Mouse (Mus musculus) B cell, adult 67 days (primary cell): ENCODE measurements around the gene Dand5. TPM values are rescaled to one million over a fixed set of nuclear protein-coding genes. Genes with fewer than 3 reads are reported as not detected.

ENCODE experiments used
- total RNA-seq, 2 experiments: library from RNA; stranded (reverse); gene quantifications; 4 replicates each; pipeline ENCODE4 v1.2.4; 2023

Dand5 gene
- 1 to 10 TPM; 3.7 TPM for total RNA-seq

DNA sequence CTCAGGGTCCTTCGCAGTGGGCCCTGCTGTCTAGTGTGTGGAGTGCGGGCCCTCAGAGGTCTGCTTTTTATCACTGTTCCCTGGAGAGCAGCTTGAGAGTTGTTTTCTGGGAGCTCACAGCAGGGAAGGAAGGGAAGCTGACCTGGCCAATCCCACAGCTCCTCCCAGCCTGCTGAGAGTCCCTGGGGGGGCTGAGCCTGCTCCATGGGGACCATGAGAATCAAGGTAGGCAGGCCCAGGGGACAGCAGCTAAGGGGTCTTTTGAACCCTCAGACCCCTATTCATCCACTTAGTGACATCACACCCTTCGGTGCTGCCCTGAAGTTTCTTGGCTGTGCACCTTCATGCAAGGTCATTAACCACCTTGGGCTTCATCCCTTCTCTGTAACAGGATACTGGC, at the start of gene Dand5:
TSS of gene Dand5 (minus strand) at position 101 of the 400 bp plus-strand sequence.

DNA sequence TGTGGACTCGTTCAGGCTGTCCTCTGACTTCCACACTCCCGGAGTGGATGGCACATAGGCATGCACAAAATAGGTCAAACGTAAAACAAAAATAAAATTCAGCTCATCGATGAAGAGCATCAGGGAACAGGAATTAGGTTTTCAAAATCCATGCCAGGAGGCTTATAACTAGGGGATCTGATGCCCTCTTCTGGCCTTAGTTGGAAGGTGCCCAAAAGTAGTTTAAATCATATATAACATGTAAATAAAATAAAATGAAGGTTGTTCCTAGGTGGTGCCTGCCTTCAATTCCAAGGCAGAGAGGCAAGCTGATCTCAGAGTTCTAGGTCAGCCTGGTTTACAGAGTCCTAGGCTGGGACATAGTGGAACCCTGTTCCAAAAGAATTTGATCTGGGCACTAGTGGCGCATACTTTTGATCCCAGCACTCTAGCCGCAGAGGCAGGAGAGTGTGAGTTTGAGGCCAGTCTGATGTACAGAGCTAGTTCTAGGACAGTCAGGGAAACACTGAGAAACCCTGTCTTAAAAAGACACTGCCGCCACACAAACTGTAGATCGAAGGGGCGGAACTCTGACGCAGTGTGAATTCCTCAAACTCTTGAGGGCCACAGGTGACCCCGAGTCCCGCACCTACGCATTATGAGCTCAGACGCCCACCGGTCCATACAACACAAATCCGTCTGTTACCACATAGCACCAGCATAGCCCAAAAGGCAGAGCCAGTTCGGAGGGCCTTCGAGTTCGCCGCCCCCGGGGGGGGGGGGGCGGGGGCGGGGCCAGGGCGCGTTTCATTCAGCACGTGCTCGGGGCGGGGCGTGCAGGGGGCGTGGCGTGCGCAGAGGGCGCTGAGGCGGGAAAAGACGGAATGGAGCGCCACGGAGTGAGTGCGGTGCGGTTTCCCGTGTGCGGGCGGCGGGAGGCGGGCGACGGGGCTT, 49.0 kb upstream of the Dand5 start, which contains the start of gene Syce2:
TSS of gene Syce2 (plus strand) at position 736 of the 933 bp plus-strand sequence.

DNA sequence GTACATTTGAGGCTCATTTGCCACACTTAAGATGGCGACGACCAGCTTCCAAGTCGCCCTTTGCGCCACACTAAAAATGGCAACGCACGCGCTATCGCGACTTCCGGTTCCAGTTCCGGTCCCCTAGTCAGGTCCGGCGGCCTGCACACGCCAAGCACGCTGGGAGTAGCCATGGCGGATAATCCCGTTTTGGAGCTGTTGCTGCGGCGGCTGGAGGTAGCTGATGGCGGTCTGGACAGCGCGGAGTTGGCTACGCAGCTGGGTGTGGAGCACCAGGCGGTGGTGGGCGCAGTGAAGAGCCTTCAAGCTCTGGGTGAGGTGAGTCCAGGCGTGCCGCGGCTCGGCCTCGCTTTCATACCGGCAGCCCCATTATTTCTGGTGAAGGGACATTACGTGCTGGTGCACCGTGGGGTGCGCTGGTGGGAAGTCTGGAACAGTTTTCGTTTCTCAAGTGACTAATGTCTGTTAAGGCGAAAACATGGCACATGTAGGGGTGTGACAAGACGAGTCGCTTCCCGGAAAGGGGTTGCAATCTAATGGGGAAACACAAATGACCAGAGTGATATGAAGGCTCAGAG, 34.3 kb upstream of the Dand5 start, which contains the start of gene Farsa:
TSS of gene Farsa (plus strand) at position 126 of the 578 bp plus-strand sequence.

DNA sequence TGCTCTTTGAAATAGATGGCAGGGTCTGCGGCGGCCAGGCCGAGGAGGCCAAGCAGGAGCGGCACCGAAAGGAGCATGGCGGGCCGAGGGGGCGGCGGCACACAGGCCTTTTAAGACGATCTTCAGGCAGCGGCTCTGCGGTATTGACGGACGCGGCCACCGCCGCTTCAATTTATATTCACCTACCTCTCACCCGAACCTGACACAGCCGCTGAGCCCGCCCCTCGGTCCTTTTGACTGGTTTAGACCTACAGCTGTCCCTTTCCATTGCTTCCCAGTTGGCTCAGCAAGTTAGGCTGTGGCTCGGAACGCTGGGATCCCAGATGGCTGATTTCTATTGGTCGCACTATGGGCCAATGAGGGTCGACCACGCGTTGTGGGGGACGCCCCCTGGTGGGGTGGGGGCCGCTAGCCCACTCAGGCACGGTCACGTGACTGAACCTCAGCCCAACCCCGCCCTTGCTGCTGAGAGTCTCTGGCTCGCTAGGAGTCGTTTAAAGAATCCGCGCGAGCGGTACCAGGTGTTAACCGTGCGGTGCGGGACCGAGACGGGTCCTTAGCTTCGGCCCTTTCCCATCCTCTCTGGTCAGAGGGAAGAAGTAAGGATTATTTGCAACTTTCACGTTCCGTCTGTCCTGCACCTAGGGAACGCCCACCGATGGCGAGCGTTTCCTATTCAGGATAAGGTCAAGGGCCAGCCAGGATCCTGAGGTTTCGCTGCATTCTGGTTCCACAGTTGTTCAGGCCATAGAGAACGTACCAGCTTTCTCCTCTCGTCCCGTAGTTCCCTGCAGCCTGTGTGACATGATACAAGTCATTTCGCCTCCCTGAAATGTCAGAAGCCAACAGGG, 24.3 kb upstream of the Dand5 start, which contains the start of gene Calr:
TSS of gene Calr (minus strand) at position 213 of the 851 bp plus-strand sequence.

DNA sequence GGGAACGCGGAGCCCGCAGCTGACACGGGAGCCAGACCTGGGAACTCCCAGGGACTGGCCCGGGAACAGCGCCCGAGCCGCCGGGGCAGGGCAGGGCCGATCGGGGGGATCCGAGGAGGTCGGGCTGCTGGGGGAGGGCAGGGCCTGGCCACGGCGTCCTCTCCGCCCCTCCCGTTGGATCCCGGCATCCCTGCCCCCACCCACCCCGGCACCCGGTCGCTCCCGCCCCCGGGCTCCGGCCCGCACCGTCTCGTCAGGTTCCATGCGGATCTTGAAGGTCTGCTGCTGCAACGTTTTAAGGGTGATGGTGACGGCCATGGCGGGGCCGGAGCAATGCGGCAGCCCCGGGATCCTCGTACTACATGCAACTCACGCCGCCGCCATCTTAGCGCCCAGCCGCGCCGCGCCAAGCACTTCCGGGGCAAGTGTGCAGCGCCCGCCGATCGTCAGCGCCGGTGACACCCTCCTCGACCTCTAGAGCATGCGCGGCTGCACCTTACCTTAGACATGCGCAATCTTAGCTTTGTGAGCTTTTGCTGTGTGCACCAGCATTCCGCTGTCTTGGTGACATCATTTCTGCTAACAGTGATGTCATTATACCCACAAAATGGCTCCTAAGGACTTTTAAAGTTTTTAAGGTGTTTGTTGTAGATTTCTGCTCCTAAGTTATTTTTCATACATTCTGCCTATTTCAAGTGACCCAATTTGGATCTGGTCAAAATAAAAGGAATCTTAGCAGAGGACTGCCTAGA, 17.8 kb upstream of the Dand5 start, which contains the start of gene Rad23a:
TSS of gene Rad23a (minus strand) at position 418 of the 752 bp plus-strand sequence.

DNA sequence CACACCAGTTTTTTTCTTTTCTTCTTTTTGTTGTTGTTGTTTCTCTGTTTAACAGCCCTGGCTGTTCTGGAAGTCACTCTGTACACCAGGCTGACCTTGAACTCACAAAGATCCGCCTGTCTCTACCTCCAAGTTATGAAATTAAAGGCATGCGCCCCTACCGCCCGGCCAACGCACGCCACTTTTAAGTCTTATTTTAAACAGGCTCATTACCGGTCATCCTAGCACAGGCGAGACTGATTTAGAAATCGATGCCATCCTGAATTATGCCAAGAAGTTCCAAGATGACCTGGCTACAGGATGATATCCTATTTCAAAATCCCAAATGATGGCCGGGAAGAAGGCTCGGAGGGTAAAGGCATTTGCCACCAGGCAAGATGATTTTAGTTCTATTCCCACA, 8.9 kb upstream of the Dand5 start, which contains the start of gene Gadd45gip1:
TSS of gene Gadd45gip1 (plus strand) at position 33 of the 400 bp plus-strand sequence.

DNA sequence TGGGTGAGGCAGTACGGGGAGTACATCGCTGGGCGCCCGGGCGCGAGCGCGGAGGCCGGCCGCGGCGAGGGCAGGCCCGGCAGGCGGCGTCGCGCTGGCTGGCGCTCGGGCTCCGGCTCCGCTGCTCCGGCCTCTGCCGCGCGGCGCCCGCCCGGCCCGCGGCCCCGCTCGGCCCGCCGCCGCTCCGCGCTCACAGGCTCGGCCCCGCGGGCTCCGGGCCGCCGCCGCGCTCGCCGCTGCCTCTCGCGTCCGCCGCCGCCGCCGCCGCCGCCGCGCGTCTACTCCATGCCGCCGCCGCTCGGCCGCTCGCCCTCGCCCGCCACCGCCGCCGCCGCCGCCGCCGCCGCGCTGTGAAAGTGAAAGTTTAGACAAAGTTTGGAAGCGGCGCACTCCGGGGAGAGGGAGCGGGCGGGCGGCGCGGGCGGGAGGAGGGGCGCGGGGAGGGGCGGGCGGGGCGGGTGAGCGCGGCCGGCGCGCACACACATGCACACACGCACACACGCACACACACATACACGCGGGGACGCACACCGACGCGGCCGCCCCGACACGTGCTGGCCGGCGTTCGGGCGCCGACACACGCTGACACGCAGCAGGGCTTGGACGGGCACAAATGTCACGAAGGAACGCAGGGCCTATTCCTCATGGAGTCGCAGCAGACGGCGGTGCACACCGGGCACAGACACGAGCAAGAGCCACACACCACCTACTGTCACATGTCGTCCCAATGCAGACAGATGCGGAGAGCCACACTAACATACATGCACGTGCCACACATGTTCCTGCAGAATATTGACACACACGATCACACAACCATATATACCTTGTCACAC, 22.4 kb downstream of the Dand5 start, which contains the start of gene Nfix:
TSS of gene Nfix (minus strand) at position 346 of the 833 bp plus-strand sequence.

Other genes with a start within 250 kb of the Dand5 start
- gene Ier2, start 160.0 kb downstream of the Dand5 start, total RNA-seq, result 100 to 1,000 TPM; 226 to 246 TPM
- 100 to 1,000 TPM; 187 to 197 TPM for gene Trmt1, start 136.5 kb downstream of the Dand5 start, total RNA-seq
- gene Nacc1, start 135.0 kb downstream of the Dand5 start, total RNA-seq, result 10 to 100 TPM; 60.9 to 61.2 TPM
- gene Lyl1, start 121.4 kb downstream of the Dand5 start, total RNA-seq, result 100 to 1,000 TPM; 121 to 155 TPM
- gene G430095P16Rik, start 99.8 kb downstream of the Dand5 start, total RNA-seq, result not detected
- 1 to 10 TPM; 2.1 to 3.5 TPM for gene Nfix, start 22.5 kb downstream of the Dand5 start, total RNA-seq
- 10 to 100 TPM; 11.6 to 15.1 TPM for gene Gadd45gip1, start 8.7 kb upstream of the Dand5 start, total RNA-seq
- gene Rad23a, start 17.8 kb upstream of the Dand5 start, total RNA-seq, result 10 to 100 TPM; 50.4 to 66.1 TPM
- 100 to 1,000 TPM; 565 to 613 TPM for gene Calr, start 24.1 kb upstream of the Dand5 start, total RNA-seq
- gene Farsa, start 34.2 kb upstream of the Dand5 start, total RNA-seq, result 10 to 100 TPM; 77.3 to 81.2 TPM
- 1 to 10 TPM; 5.8 to 8.6 TPM for gene Syce2, start 49.3 kb upstream of the Dand5 start, total RNA-seq
- 10 to 100 TPM; 22.0 to 32.9 TPM for gene Gcdh, start 71.1 kb upstream of the Dand5 start, total RNA-seq
- not detected for gene Klf1, start 79.1 kb upstream of the Dand5 start, total RNA-seq
- 10 to 100 TPM; 62.8 to 69.8 TPM for gene Dnase2a, start 85.7 kb upstream of the Dand5 start, total RNA-seq
- gene Mast1, start 114.5 kb upstream of the Dand5 start, total RNA-seq, result under 1 TPM; 0.30 to 0.32 TPM
- not detected for gene Rtbdn, start 124.2 kb upstream of the Dand5 start, total RNA-seq
- not detected for gene Gm49661, start 146.6 kb upstream of the Dand5 start, total RNA-seq
- 10 to 100 TPM; 49.2 to 58.7 TPM for gene Prdx2, start 146.8 kb upstream of the Dand5 start, total RNA-seq
- 10 to 100 TPM; 35.8 to 48.7 TPM for gene Rnaseh2a, start 146.9 kb upstream of the Dand5 start, total RNA-seq
- gene Junb, start 155.9 kb upstream of the Dand5 start, total RNA-seq, result 1,000 to 10,000 TPM in 1 of 2 experiments, 100 to 1,000 TPM in 1; 703 to 1,140 TPM
- 1 to 10 TPM; 6.2 to 7.5 TPM for gene Hook2, start 167.8 kb upstream of the Dand5 start, total RNA-seq
- not detected for gene Best2, start 191.7 kb upstream of the Dand5 start, total RNA-seq
- gene Asna1, start 202.5 kb upstream of the Dand5 start, total RNA-seq, result 10 to 100 TPM; 74.7 to 77.8 TPM
- 100 to 1,000 TPM; 207 to 213 TPM for gene Trir, start 204.0 kb upstream of the Dand5 start, total RNA-seq
- gene Tnpo2, start 214.1 kb upstream of the Dand5 start, total RNA-seq, result 10 to 100 TPM; 43.3 to 52.5 TPM
- 10 to 100 TPM; 12.4 to 17.5 TPM for gene Fbxw9, start 237.2 kb upstream of the Dand5 start, total RNA-seq
- not detected for gene Gm5741, start 245.2 kb upstream of the Dand5 start, total RNA-seq
- gene Dhps, start 248.9 kb upstream of the Dand5 start, total RNA-seq, result 100 to 1,000 TPM; 112 to 143 TPM